Mouse (Mus musculus): ENCODE measurements at regions not wholly inside any gene's neighbourhood (a gene's known extent, or its start where the extent isn't known, plus 50 kb on each side); places are given as distances from the start of the nearest gene placed in this dataset.

DNA sequence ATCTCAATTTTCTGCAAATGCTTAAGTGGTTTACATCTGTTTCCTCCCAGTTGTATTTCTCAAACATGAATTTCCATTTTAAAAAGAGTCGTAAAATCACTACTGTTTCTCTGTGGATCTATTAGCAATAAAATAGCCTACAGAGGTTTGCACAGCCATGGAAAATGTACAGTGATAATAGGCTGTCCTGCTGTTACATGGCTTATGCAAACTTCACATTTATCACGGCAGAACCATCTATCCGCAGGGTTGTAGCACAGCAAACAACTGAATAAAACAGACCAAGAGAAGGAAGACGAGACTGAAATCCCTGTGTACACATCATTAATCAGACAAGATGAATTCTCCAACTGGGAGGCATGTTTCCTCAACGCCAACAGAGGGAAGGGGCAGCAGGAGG, 222.1 kb downstream of the Skap2 start:
- TF ChIP-seq CTCF (IDR thresholded peaks at IDR 0.05; ENCODE audit: low read depth, low read length) (no peak), POLR2A (IDR thresholded peaks at IDR 0.05; ENCODE audit: borderline replicate concordance, low read depth, low read length) (no peak)

All from bone marrow macrophage, adult 2 months (primary cell).